In the genomic region with DNA sequence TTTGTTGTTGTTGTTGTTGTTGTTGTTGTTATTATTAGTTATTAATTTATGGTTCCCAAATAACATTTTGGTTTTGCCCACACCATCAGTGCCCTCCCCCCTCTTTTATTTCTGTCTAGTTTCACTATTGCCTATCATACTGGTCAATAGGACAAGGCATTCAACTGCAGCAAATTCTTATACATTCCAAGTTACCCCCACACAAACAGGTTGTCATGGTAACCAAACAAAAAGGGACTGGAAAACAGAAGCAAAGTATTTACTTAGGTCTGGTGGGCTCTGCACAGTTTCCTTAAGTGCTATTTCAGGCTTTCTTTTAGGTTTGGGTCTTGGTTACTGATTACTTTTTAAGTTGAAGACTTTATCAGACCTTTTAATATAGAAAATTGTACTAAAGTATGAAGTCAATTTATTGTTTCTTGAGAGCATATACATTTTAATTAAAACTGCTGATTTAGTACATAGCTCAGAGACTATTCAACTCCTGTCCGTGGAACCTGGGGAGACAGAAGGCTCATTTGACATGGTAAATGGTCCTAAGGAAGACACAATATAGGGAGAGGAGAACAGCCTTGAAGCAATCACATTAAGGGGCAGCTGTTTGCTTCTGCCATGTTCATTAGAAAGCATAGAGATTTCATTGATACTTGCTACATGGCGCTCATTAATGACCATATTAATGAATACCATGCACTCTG, we compare ENCODE assay signal across 19 mouse cellular contexts.
DNase-seq lines count a peak whose midpoint lies in the region; ATAC-seq and TF ChIP-seq lines count a peak whose summit lies in the region.
"Had no signal": no experiment of that assay in that cellular context is flagged by ENCODE, and none has a peak within 500 bp of the region (broad histone marks: within the 10 kb centered on the region; RNA-seq: fewer than 3 reads in every experiment).

No protein-coding gene starts in this region.

- TF ChIP-seq CTCF in gastrocnemius, adult 2 months (IDR thresholded peaks at IDR 0.05): no peak

- intact Hi-C loops in gastrocnemius, adult 2 months (cut with DNase I): no loop called here

- peak; percentile 26; the same call in 1 of the 2 replicates for ATAC-seq in hindbrain, embryonic 12.5 days (ENCODE audit: low FRiP score)
- no peak for ATAC-seq in hindbrain, embryonic 14.5 days (ENCODE audit: low FRiP score)
- peak; percentile 70; the same call in 1 of the 2 replicates for ATAC-seq in forebrain, embryonic 13.5 days
- ATAC-seq in midbrain, embryonic 16.5 days: 0 out of 2 replicates have a peak, but pooled peaks have one; percentile 45

- H3K9me3 ChIP-seq in hindbrain, embryonic 12.5 days (replicated peaks): no peaks in the 10 kb centered on the region
- no peaks in the 10 kb centered on the region for H3K9me3 ChIP-seq in hindbrain, embryonic 14.5 days (ENCODE audit: control insufficient read depth, low read length)
- H3K9me3 ChIP-seq in forebrain, embryonic 13.5 days (replicated peaks): no peaks in the 10 kb centered on the region
- no peaks in the 10 kb centered on the region for H3K9me3 ChIP-seq in midbrain, embryonic 16.5 days (replicated peaks; ENCODE audit: control insufficient read depth, low read length, poor library complexity, severe bottlenecking)
- H3K9me3 ChIP-seq: limb, embryonic 12.5 days had no signal

- H3K27me3 ChIP-seq in hindbrain, embryonic 12.5 days: peaks cover 28% of the 10 kb centered on the region
- H3K27me3 ChIP-seq in hindbrain, embryonic 14.5 days (ENCODE audit: control insufficient read depth, insufficient read depth, low read length): peaks cover 22% of the 10 kb centered on the region
- H3K27me3 ChIP-seq in forebrain, embryonic 13.5 days: peaks cover 13% of the 10 kb centered on the region
- H3K27me3 ChIP-seq in midbrain, embryonic 16.5 days (ENCODE audit: control insufficient read depth, insufficient read depth, low read depth, low read length): peaks cover 8% of the 10 kb centered on the region; the same call in 1 of the 2 replicates
- H3K27me3 ChIP-seq: limb, embryonic 12.5 days had no signal

- no peak overlapping the region for H3K4me3 ChIP-seq in hindbrain, embryonic 12.5 days
- H3K4me3 ChIP-seq in hindbrain, embryonic 14.5 days (replicated peaks; ENCODE audit: low read length): no peak overlapping the region
- no peak overlapping the region for H3K4me3 ChIP-seq in forebrain, embryonic 13.5 days
- H3K4me3 ChIP-seq in midbrain, embryonic 16.5 days (ENCODE audit: low read depth, low read length): no peak overlapping the region
- H3K4me3 ChIP-seq in gastrocnemius, adult 2 months: no peak overlapping the region
- H3K4me3 ChIP-seq: erythroblast, embryonic 14.5 days; layer of hippocampus, adult 2 months; limb, embryonic 12.5 days had no signal

- H3K27ac ChIP-seq in hindbrain, embryonic 12.5 days: no peak overlapping the region
- H3K27ac ChIP-seq in hindbrain, embryonic 14.5 days: no peak overlapping the region
- no peak overlapping the region for H3K27ac ChIP-seq in forebrain, embryonic 13.5 days
- H3K27ac ChIP-seq in midbrain, embryonic 16.5 days (ENCODE audit: low read length): no peak overlapping the region
- no peak overlapping the region for H3K27ac ChIP-seq in gastrocnemius, adult 2 months
- H3K27ac ChIP-seq: layer of hippocampus, adult 2 months; limb, embryonic 12.5 days; liver, embryonic 14.5 days had no signal

- H3K36me3 ChIP-seq in hindbrain, embryonic 12.5 days: no peaks in the 10 kb centered on the region
- H3K36me3 ChIP-seq in hindbrain, embryonic 14.5 days (replicated peaks; ENCODE audit: control insufficient read depth, insufficient read depth): no peaks in the 10 kb centered on the region
- no peaks in the 10 kb centered on the region for H3K36me3 ChIP-seq in forebrain, embryonic 13.5 days (ENCODE audit: poor library complexity, severe bottlenecking)
- H3K36me3 ChIP-seq in midbrain, embryonic 16.5 days (ENCODE audit: control insufficient read depth, insufficient read depth, low read length): no peaks in the 10 kb centered on the region
- H3K36me3 ChIP-seq: limb, embryonic 12.5 days had no signal

- 54% methylated on average over 2 of the region's 2 CpGs for WGBS in hindbrain, embryonic 12.5 days
- WGBS in hindbrain, embryonic 14.5 days: 39% methylated on average over 2 of the region's 2 CpGs
- WGBS in forebrain, embryonic 13.5 days: 14% methylated on average over 2 of the region's 2 CpGs
- 41% methylated on average over 2 of the region's 2 CpGs for WGBS in midbrain, embryonic 16.5 days

- H3K9ac ChIP-seq in hindbrain, embryonic 12.5 days: no peak overlapping the region
- H3K9ac ChIP-seq in hindbrain, embryonic 14.5 days: no peak overlapping the region
- H3K9ac ChIP-seq in forebrain, embryonic 13.5 days: no peak overlapping the region
- no peak overlapping the region for H3K9ac ChIP-seq in midbrain, embryonic 16.5 days (ENCODE audit: low read depth, low read length)
- H3K9ac ChIP-seq: limb, embryonic 12.5 days; liver, embryonic 14.5 days had no signal

- H3K4me2 ChIP-seq in hindbrain, embryonic 12.5 days (replicated peaks): no peak overlapping the region
- no peak overlapping the region for H3K4me2 ChIP-seq in hindbrain, embryonic 14.5 days (replicated peaks)
- no peak overlapping the region for H3K4me2 ChIP-seq in forebrain, embryonic 13.5 days
- H3K4me2 ChIP-seq in midbrain, embryonic 16.5 days (ENCODE audit: low read length): no peak overlapping the region
- H3K4me2 ChIP-seq: limb, embryonic 12.5 days had no signal

- no peak for DNase-seq in hindbrain, embryonic 14.5 days (ENCODE audit: low spot score)
- DNase-seq in R1 (ENCODE audit: low read depth, low spot score): peak; percentile 20
- DNase-seq in gastrocnemius, adult 18-20 months (ENCODE audit: low spot score): no peak
- no peak for DNase-seq in gastrocnemius, adult 2 months
- DNase-seq: adrenal gland, adult 2 months; cerebellum, adult 18-20 months; heart, adult 18-20 months; heart, postnatal 10 days; lung, postnatal 14 days; right cerebral cortex, adult 18-20 months; spleen, adult 18-20 months; thymus, postnatal 36 days had no signal

- 0 out of 2 replicates have a peak, but pooled peaks cover 4% of the 10 kb centered on the region for H3K4me1 ChIP-seq in hindbrain, embryonic 12.5 days
- no peaks in the 10 kb centered on the region for H3K4me1 ChIP-seq in hindbrain, embryonic 14.5 days (replicated peaks; ENCODE audit: control insufficient read depth, insufficient read depth, low read length)
- H3K4me1 ChIP-seq in forebrain, embryonic 13.5 days: peaks cover 25% of the 10 kb centered on the region
- H3K4me1 ChIP-seq in midbrain, embryonic 16.5 days (ENCODE audit: control insufficient read depth, insufficient read depth, low read length): peaks cover 8% of the 10 kb centered on the region; the same call in 1 of the 2 replicates
- H3K4me1 ChIP-seq: limb, embryonic 12.5 days had no signal
